Comparison of ENCODE assay signal across 10 mouse cellular contexts in genomic region chr14:20768581-20768980, GRCm38 (mm10). TPM values are rescaled to one million over a fixed set of nuclear protein-coding genes. Genes with fewer than 3 reads are reported as not detected.
DNase-seq lines count a peak whose midpoint lies in the region; ATAC-seq lines count a peak whose summit lies in the region.
"Had no signal": no experiment of that assay in that cellular context is flagged by ENCODE, and none has a peak within 500 bp of the region (broad histone marks: within the 10 kb centered on the region; RNA-seq: fewer than 3 reads in every experiment).

No protein-coding gene starts in this region.

- WGBS in stomach, embryonic 15.5 days, result 65% methylated on average over 5 of the region's 5 CpGs
- 90% methylated on average over 5 of the region's 5 CpGs for WGBS in limb, embryonic 10.5 days

- H3K9me3 ChIP-seq in stomach, embryonic 15.5 days, result no peaks in the 10 kb centered on the region
- H3K9me3 ChIP-seq in limb, embryonic 10.5 days (replicated peaks), result no peaks in the 10 kb centered on the region
- H3K9me3 ChIP-seq: limb, embryonic 12.5 days; midbrain, embryonic 12.5 days had no signal

- no peak overlapping the region for H3K4me3 ChIP-seq in stomach, embryonic 15.5 days (replicated peaks)
- H3K4me3 ChIP-seq in limb, embryonic 10.5 days, result no peak overlapping the region
- H3K4me3 ChIP-seq: erythroblast, embryonic 14.5 days; limb, embryonic 12.5 days; midbrain, embryonic 12.5 days had no signal

- ATAC-seq in stomach, embryonic 15.5 days (ENCODE audit: insufficient read depth, low FRiP score, low read depth), result no peak

- H3K9ac ChIP-seq in stomach, embryonic 15.5 days, result no peak overlapping the region
- H3K9ac ChIP-seq: limb, embryonic 12.5 days; midbrain, embryonic 12.5 days had no signal

- H3K4me1 ChIP-seq in stomach, embryonic 15.5 days, result peaks cover 7% of the 10 kb centered on the region; the same call in 1 of the 2 replicates
- peaks cover 3% of the 10 kb centered on the region; the same call in 1 of the 2 replicates for H3K4me1 ChIP-seq in limb, embryonic 10.5 days

- H3K27me3 ChIP-seq in stomach, embryonic 15.5 days (replicated peaks), result no peaks in the 10 kb centered on the region
- no peaks in the 10 kb centered on the region for H3K27me3 ChIP-seq in limb, embryonic 10.5 days (ENCODE audit: low read depth, poor library complexity, severe bottlenecking)
- H3K27me3 ChIP-seq: limb, embryonic 12.5 days; midbrain, embryonic 12.5 days had no signal

- peak overlapping the region; percentile 63; the same call in 1 of the 2 replicates for H3K27ac ChIP-seq in stomach, embryonic 15.5 days
- no peak overlapping the region for H3K27ac ChIP-seq in limb, embryonic 10.5 days
- H3K27ac ChIP-seq: limb, embryonic 12.5 days; midbrain, embryonic 12.5 days had no signal

- H3K4me2 ChIP-seq in stomach, embryonic 15.5 days, result no peak overlapping the region
- H3K4me2 ChIP-seq: limb, embryonic 12.5 days; midbrain, embryonic 12.5 days had no signal

- peak; percentile 38 for DNase-seq in right cerebral cortex, adult 18-20 months
- DNase-seq in right cerebral cortex, postnatal 36 days (ENCODE audit: low spot score in 2 of 2), result no peak
- peak; percentile 35 for DNase-seq in heart, adult 8-10 months (ENCODE audit: low spot score)
- peak; percentile 77 for DNase-seq in heart, postnatal 4 days
- DNase-seq in limb, embryonic 10.5 days (ENCODE audit: low spot score), result no peak
- DNase-seq in natural killer cell, adult 2 months (ENCODE audit: low spot score in 2 of 2), result no peak

- H3K36me3 ChIP-seq in stomach, embryonic 15.5 days, result peaks cover 25% of the 10 kb centered on the region
- peaks cover 76% of the 10 kb centered on the region for H3K36me3 ChIP-seq in limb, embryonic 10.5 days

RNA-seq across cellular contexts. Expression of gene Camk2g, which starts 25.3 kb away (rescaled TPM):
- 10 to 100 TPM; 47.2 to 73.5 (median 58.4) TPM for total RNA-seq in heart, adult 8-10 months (2022)
- 10 to 100 TPM; 58.3 to 65.2 TPM for total RNA-seq in heart, postnatal 4 days (2021)
- 40.4 and 49.1 TPM in 2 replicates for polyA plus RNA-seq in stomach, embryonic 15.5 days (2015; fragmentation: Nextera tagmentation; extraction: Ambion mirVana)
- 43.3 and 57.6 TPM in 2 replicates for polyA plus RNA-seq in limb, embryonic 10.5 days (2016; fragmentation: Nextera tagmentation; extraction: Ambion mirVana)

RNA-seq across cellular contexts. Expression of gene Ndst2, which starts 34.2 kb away (rescaled TPM):
- 10 to 100 TPM in 1 of 4 experiments, 1 to 10 TPM in 3; 7.1 to 10.6 (median 9.9) TPM for total RNA-seq in heart, adult 8-10 months (2022)
- 10 to 100 TPM; 18.2 to 18.3 TPM for total RNA-seq in heart, postnatal 4 days (2021)
- 22.3 and 25.5 TPM in 2 replicates for polyA plus RNA-seq in stomach, embryonic 15.5 days (2015; fragmentation: Nextera tagmentation; extraction: Ambion mirVana)
- 27.9 and 29.2 TPM in 2 replicates for polyA plus RNA-seq in limb, embryonic 10.5 days (2016; fragmentation: Nextera tagmentation; extraction: Ambion mirVana)

Comparison
In these comparisons a context has a peak if more than half of its experiments do, and no peak if none do; other contexts are left out.
1. DNase-seq: peak in right cerebral cortex, adult 18-20 months (single experiment), heart, adult 8-10 months (single experiment) and heart, postnatal 4 days (single experiment); none in right cerebral cortex, postnatal 36 days (0 of 2), limb, embryonic 10.5 days (single experiment) and natural killer cell, adult 2 months (0 of 2).